Mouse (Mus musculus) E14TG2a.4 (cell line): ENCODE measurements at regions not wholly inside any gene's neighbourhood (a gene's known extent, or its start where the extent isn't known, plus 50 kb on each side); places are given as distances from the start of the nearest gene placed in this dataset.

ENCODE experiments used
- H3K27me3 ChIP-seq: 2 replicates; pipeline ENCODE4 v1.6.1; 2014; ENCODE audit warnings: low read length, control low read depth; ENCODE audit not compliant: insufficient read depth
- H3K36me3 ChIP-seq: 2 replicates; pipeline ENCODE4 v1.6.1; 2014; ENCODE audit warnings: low read length, control low read depth; ENCODE audit not compliant: insufficient read depth
- H3K4me1 ChIP-seq: replicated peaks from 2 replicates; pipeline ENCODE4 v1.6.1; 2014; ENCODE audit warnings: low read depth, low read length, control low read depth
- H3K4me3 ChIP-seq: replicated peaks from 2 replicates; pipeline ENCODE4 v1.5.1; 2014; ENCODE audit warnings: mild to moderate bottlenecking, low read length
- H3K9me3 ChIP-seq: 2 replicates; pipeline ENCODE4 v1.6.1; 2014; ENCODE audit warnings: low read length, control low read depth
- CTCF ChIP-seq: conservative IDR thresholded peaks from 2 replicates; pipeline ENCODE4 v1.5.1; 2014; ENCODE audit warnings: low read length
- NANOG ChIP-seq: IDR thresholded peaks from 2 replicates; pipeline ENCODE4 v1.6.1; 2014; ENCODE audit warnings: borderline replicate concordance, low read length, mixed read lengths
- POU5F1 ChIP-seq: IDR thresholded peaks from 2 replicates; pipeline ENCODE4 v1.6.1; 2014; ENCODE audit warnings: low read length, borderline replicate concordance

GRCm38 (mm10) chr16:50125564-50125963, 306.6 kb downstream of the Bbx start:
- no peaks in the 10 kb centered on the region; the same call in 1 of the 2 replicates for H3K4me1 ChIP-seq
- no peaks in the 10 kb centered on the region for H3K36me3 ChIP-seq
- no peaks in the 10 kb centered on the region for H3K27me3 ChIP-seq
- H3K9me3 ChIP-seq, result no peaks in the 10 kb centered on the region
- H3K4me3 ChIP-seq, result no peak overlapping the region
- no peak for TF ChIP-seq POU5F1
- no peak for TF ChIP-seq CTCF
- TF ChIP-seq NANOG, result no peak

- H3K9me3 ChIP-seq, result peaks cover 28% of the 10 kb centered on the region
- no peaks in the 10 kb centered on the region for H3K4me1 ChIP-seq
- TF ChIP-seq POU5F1 (no peak), NANOG (no peak), CTCF (no peak)
- H3K27me3 ChIP-seq, result no peaks in the 10 kb centered on the region
- no peaks in the 10 kb centered on the region for H3K36me3 ChIP-seq
- H3K4me3 ChIP-seq, result no peak overlapping the region
These were observed 300.8 kb downstream of the Bbx start for GRCm38 (mm10) chr16:50131406-50131805.
